Mouse (Mus musculus): ENCODE measurements at regions not wholly inside any gene's neighbourhood (a gene's known extent, or its start where the extent isn't known, plus 50 kb on each side); places are given as distances from the start of the nearest gene placed in this dataset.

DNA sequence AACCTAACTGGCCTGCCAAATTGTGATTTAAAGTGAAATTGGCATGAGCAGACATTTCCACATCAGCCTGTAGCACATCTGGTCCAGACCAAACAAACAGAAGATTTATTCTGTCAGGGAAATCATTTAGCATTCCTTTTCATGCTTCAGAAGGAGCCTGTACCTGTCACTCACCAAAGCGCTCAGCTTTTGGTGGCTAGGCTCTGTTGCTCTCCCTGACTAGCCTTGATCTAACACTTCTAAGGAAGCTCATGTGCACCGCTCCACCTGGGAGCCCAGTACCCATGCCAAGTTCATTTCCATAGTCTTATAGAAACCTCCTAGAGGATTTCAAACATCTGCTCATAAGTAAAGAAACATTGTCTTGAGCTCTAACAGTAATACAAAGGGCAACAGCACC is 253.8 kb upstream of the Tfap2d start:
- 75% methylated on average over 2 of the region's 2 CpGs for WGBS
- Histone ChIP-seq H3K27me3 (no peaks in the 10 kb centered on the region), H3K9ac (no peak overlapping the region), H3K4me1 (no peaks in the 10 kb centered on the region), H3K4me2 (no peak overlapping the region), H3K36me3 (replicated peaks) (no peaks in the 10 kb centered on the region), H3K9me3 (no peaks in the 10 kb centered on the region), H3K4me3 (replicated peaks) (no peak overlapping the region), H3K27ac (no peak overlapping the region)
- ATAC-seq (ENCODE audit: low FRiP score), result no peak

- H3K27ac ChIP-seq, result no peak overlapping the region
- no peaks in the 10 kb centered on the region for H3K27me3 ChIP-seq
- H3K9me3 ChIP-seq, result no peaks in the 10 kb centered on the region
- no peaks in the 10 kb centered on the region for H3K4me1 ChIP-seq
- H3K4me3 ChIP-seq (replicated peaks), result no peak overlapping the region
- no peaks in the 10 kb centered on the region for H3K36me3 ChIP-seq (replicated peaks)
- 88% methylated on average over 3 of the region's 3 CpGs for WGBS
- H3K9ac ChIP-seq, result no peak overlapping the region
- no peak for ATAC-seq (ENCODE audit: low FRiP score)
- H3K4me2 ChIP-seq, result no peak overlapping the region
Observed at GRCm38 (mm10) chr1:18857457-18857856, 245.4 kb upstream of the Tfap2d start.

GRCm38 (mm10) chr1:18903266-18903665 is 199.6 kb upstream of the Tfap2d start:
- Histone ChIP-seq H3K27ac (no peak overlapping the region), H3K9me3 (no peaks in the 10 kb centered on the region), H3K27me3 (no peaks in the 10 kb centered on the region), H3K4me3 (replicated peaks) (no peak overlapping the region), H3K36me3 (replicated peaks) (no peaks in the 10 kb centered on the region), H3K9ac (no peak overlapping the region), H3K4me2 (no peak overlapping the region), H3K4me1 (no peaks in the 10 kb centered on the region)
- whole genome bisulfite sequencing, result 88% methylated on average over 1 of the region's 1 CpGs
- ATAC-seq (ENCODE audit: low FRiP score), result no peak

DNA sequence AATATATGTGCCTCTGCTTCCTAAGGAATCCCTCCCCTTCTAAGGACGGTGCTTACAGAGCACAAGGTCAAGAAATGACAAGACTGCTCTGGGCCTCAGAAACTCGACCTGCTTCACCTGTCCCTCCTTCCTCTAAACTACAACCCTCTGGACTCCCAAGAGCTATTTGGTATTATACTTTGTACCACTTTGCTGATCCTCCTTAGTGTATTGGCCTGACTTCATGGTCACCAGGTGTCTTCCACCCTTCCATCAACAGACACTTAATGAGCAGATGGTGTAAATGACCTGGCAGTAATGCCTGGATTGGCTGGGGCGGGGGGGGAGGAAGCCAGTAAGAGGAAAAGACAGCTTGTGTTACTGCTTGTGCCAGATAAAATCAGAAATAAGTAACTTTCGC is 199.1 kb upstream of the Tfap2d start:
- Histone ChIP-seq H3K36me3 (replicated peaks) (no peaks in the 10 kb centered on the region), H3K4me1 (no peaks in the 10 kb centered on the region), H3K4me3 (replicated peaks) (no peak overlapping the region), H3K9me3 (no peaks in the 10 kb centered on the region), H3K27ac (no peak overlapping the region), H3K9ac (no peak overlapping the region), H3K4me2 (no peak overlapping the region), H3K27me3 (no peaks in the 10 kb centered on the region)
- 71% methylated on average over 4 of the region's 4 CpGs for WGBS
- ATAC-seq (ENCODE audit: low FRiP score), result no peak

GRCm38 (mm10) chr1:18911578-18911977 is 191.2 kb upstream of the Tfap2d start:
- H3K4me1 ChIP-seq, result no peaks in the 10 kb centered on the region
- H3K27me3 ChIP-seq, result no peaks in the 10 kb centered on the region
- WGBS, result 65% methylated on average over 4 of the region's 4 CpGs
- no peak overlapping the region for H3K4me2 ChIP-seq
- no peak overlapping the region for H3K9ac ChIP-seq
- H3K4me3 ChIP-seq (replicated peaks), result no peak overlapping the region
- ATAC-seq (ENCODE audit: low FRiP score), result peak; percentile 77; the same call in 1 of the 2 replicates
- no peak overlapping the region for H3K27ac ChIP-seq
- H3K36me3 ChIP-seq (replicated peaks), result no peaks in the 10 kb centered on the region
- no peaks in the 10 kb centered on the region for H3K9me3 ChIP-seq

GRCm38 (mm10) chr1:18956276-18956675 is 146.5 kb upstream of the Tfap2d start:
- Histone ChIP-seq H3K4me1 (no peaks in the 10 kb centered on the region), H3K4me3 (replicated peaks) (no peak overlapping the region), H3K27me3 (no peaks in the 10 kb centered on the region), H3K4me2 (no peak overlapping the region), H3K9ac (no peak overlapping the region), H3K9me3 (no peaks in the 10 kb centered on the region), H3K36me3 (replicated peaks) (no peaks in the 10 kb centered on the region), H3K27ac (no peak overlapping the region)
- 89% methylated on average over 1 of the region's 1 CpGs for WGBS
- no peak for ATAC-seq (ENCODE audit: low FRiP score)

GRCm38 (mm10) chr1:18956975-18957374 is 145.8 kb upstream of the Tfap2d start:
- ATAC-seq (ENCODE audit: low FRiP score), result no peak
- no peak overlapping the region for H3K27ac ChIP-seq
- H3K4me3 ChIP-seq (replicated peaks), result no peak overlapping the region
- 63% methylated on average over 6 of the region's 6 CpGs for WGBS
- H3K9me3 ChIP-seq, result no peaks in the 10 kb centered on the region
- no peak overlapping the region for H3K9ac ChIP-seq
- H3K27me3 ChIP-seq, result no peaks in the 10 kb centered on the region
- H3K4me1 ChIP-seq, result no peaks in the 10 kb centered on the region
- H3K36me3 ChIP-seq (replicated peaks), result no peaks in the 10 kb centered on the region
- no peak overlapping the region for H3K4me2 ChIP-seq

GRCm38 (mm10) chr1:18961464-18961863 is 141.4 kb upstream of the Tfap2d start:
- Histone ChIP-seq H3K4me2 (no peak overlapping the region), H3K27me3 (no peaks in the 10 kb centered on the region), H3K27ac (no peak overlapping the region), H3K9me3 (no peaks in the 10 kb centered on the region), H3K9ac (no peak overlapping the region), H3K4me3 (replicated peaks) (no peak overlapping the region), H3K36me3 (replicated peaks) (no peaks in the 10 kb centered on the region), H3K4me1 (no peaks in the 10 kb centered on the region)
- ATAC-seq (ENCODE audit: low FRiP score), result peak; percentile 49; the same call in 1 of the 2 replicates
- 65% methylated on average over 9 of the region's 9 CpGs for WGBS

GRCm38 (mm10) chr1:18961889-18962288 is 140.9 kb upstream of the Tfap2d start:
- no peak overlapping the region for H3K4me3 ChIP-seq (replicated peaks)
- H3K4me1 ChIP-seq, result no peaks in the 10 kb centered on the region
- H3K9ac ChIP-seq, result no peak overlapping the region
- WGBS, result 93% methylated on average over 3 of the region's 3 CpGs
- no peak overlapping the region for H3K4me2 ChIP-seq
- no peak for ATAC-seq (ENCODE audit: low FRiP score)
- no peak overlapping the region for H3K27ac ChIP-seq
- H3K27me3 ChIP-seq, result no peaks in the 10 kb centered on the region
- H3K9me3 ChIP-seq, result no peaks in the 10 kb centered on the region
- H3K36me3 ChIP-seq (replicated peaks), result no peaks in the 10 kb centered on the region

- H3K4me1 ChIP-seq, result no peaks in the 10 kb centered on the region
- no peak for ATAC-seq (ENCODE audit: low FRiP score)
- no peaks in the 10 kb centered on the region for H3K27me3 ChIP-seq
- H3K4me2 ChIP-seq, result no peak overlapping the region
- H3K4me3 ChIP-seq (replicated peaks), result no peak overlapping the region
- no peaks in the 10 kb centered on the region for H3K9me3 ChIP-seq
- H3K9ac ChIP-seq, result no peak overlapping the region
- no peak overlapping the region for H3K27ac ChIP-seq
- WGBS, result 83% methylated on average over 2 of the region's 2 CpGs
- H3K36me3 ChIP-seq (replicated peaks), result no peaks in the 10 kb centered on the region
Observed at GRCm38 (mm10) chr1:18968935-18969334, 133.9 kb upstream of the Tfap2d start.

GRCm38 (mm10) chr1:18970173-18970572 is 132.6 kb upstream of the Tfap2d start:
- Histone ChIP-seq H3K27ac (no peak overlapping the region), H3K27me3 (no peaks in the 10 kb centered on the region), H3K4me1 (no peaks in the 10 kb centered on the region), H3K36me3 (replicated peaks) (no peaks in the 10 kb centered on the region), H3K4me2 (no peak overlapping the region), H3K9me3 (no peaks in the 10 kb centered on the region), H3K4me3 (replicated peaks) (no peak overlapping the region), H3K9ac (no peak overlapping the region)
- no peak for ATAC-seq (ENCODE audit: low FRiP score)

- no peak for ATAC-seq (ENCODE audit: low FRiP score)
- no peaks in the 10 kb centered on the region for H3K36me3 ChIP-seq (replicated peaks)
- no peak overlapping the region for H3K4me3 ChIP-seq (replicated peaks)
- no peak overlapping the region for H3K27ac ChIP-seq
- no peaks in the 10 kb centered on the region for H3K27me3 ChIP-seq
- no peak overlapping the region for H3K9ac ChIP-seq
- WGBS, result 76% methylated on average over 6 of the region's 6 CpGs
- H3K9me3 ChIP-seq, result no peaks in the 10 kb centered on the region
- no peaks in the 10 kb centered on the region for H3K4me1 ChIP-seq
- H3K4me2 ChIP-seq, result no peak overlapping the region
Observed at GRCm38 (mm10) chr1:18973826-18974620, 128.8 kb upstream of the Tfap2d start.

DNA sequence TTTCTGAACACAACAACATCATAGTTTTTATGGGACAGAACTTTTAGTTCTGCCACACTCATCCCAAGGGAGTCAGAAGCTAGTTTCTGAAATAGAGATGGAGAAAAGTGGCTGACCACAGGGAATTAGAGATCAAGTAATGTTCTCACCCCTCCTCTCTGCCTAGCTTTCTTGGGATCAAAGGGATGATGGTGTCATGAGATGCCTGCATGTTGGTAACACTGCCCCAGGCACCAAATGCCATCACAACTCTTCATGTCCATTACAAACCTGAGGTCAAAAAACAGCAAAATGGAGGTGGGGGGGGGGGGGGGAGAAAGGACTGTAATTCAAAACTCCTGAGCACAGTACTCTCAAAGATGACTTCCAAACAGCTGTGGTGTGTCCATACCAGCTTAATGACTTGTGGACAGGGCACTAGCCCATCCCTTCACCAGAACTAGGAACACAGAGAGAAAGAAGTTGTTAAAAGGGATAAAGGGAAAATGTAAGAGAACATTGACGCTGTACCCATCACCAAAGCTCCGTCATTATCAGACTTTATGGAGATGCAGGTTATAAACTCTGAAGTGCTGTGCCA is 127.9 kb upstream of the Tfap2d start:
- ATAC-seq (ENCODE audit: low FRiP score), result no peak
- no peak overlapping the region for H3K9ac ChIP-seq
- no peaks in the 10 kb centered on the region for H3K4me1 ChIP-seq
- H3K4me2 ChIP-seq, result no peak overlapping the region
- no peak overlapping the region for H3K27ac ChIP-seq
- no peaks in the 10 kb centered on the region for H3K9me3 ChIP-seq
- WGBS, result 95% methylated on average over 2 of the region's 2 CpGs
- H3K36me3 ChIP-seq (replicated peaks), result no peaks in the 10 kb centered on the region
- no peak overlapping the region for H3K4me3 ChIP-seq (replicated peaks)
- no peaks in the 10 kb centered on the region for H3K27me3 ChIP-seq
